Mouse (Mus musculus) spleen, postnatal 10 days (tissue): ENCODE measurements around the gene Dusp3.
A peak's percentile ranks its signal among the peaks of the same experiment; 100 is the strongest.

Experiments used
- DNase-seq, 2 experiments: peaks; one replicate each; pipeline ENCODE4 v3.0.0; 2021 to 2022; ENCODE audit warnings: low spot score in 2 of 2

Dusp3 gene

GRCm38 (mm10) chr11:101976949-101977348 is 9.9 kb downstream of the Dusp3 start:
- DNase-seq = no peak

DNA sequence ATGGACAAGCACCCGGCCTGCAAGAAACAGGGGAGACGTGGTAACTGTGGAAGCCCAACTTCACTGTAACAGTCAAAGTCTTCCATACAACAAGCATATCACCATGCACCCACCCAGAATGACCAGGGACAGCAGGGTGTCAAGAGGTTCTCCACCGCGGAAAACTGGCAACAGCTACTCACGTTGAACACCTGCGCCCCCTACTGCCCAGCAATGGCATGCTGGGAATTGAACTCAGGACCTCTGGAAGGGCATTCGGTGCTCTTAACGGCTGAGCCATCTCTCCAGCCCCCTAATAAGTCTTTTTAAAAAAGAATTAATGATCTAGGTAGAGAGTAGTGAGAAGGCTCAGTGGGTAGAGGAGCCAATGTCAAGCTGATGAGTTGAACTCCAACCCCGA is 11.9 kb downstream of the Dusp3 start:
- peak in 1 of 2 experiments; percentile 49 for DNase-seq

GRCm38 (mm10) chr11:101974181-101974580 is 12.6 kb downstream of the Dusp3 start:
- no peak for DNase-seq

DNA sequence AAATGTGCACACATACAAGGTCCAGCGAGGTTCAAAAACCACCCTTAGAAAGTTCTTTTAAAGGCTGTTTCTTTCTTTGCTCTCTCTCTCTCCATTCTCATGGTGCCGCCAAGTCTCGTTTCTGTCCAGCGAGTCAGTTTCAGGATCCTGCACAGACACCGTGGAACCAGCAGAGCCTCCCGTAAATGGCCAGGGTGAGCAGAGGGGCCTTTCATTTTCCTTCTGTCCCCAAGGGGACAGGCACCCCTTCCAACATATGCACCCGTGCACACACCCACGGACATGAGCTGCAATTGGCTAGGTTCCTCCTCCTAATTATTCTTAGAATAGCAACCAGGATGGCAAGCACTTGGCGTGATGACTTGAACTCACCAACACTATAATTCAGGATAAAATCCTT is 13.3 kb downstream of the Dusp3 start:
- no peak for DNase-seq

DNA sequence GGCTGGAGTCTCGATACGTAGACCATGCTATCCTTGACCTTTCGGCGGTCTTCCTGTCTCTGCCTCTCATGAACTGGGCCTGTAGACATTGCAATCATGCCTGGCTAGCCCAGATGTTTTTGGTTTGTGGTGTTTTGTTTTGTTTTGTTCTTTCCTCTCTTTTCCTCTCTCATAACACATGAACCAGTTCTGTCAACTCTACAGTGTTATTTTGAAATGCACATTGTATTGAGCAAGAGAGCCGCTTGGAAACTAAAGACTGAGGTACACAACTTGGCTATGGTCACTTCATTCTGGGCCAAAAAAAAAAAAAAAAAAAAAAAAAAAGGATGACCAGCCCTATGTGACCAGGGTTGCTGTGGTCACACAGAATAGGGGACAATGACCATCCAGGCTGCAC is 14.2 kb downstream of the Dusp3 start:
- no peak for DNase-seq

DNA sequence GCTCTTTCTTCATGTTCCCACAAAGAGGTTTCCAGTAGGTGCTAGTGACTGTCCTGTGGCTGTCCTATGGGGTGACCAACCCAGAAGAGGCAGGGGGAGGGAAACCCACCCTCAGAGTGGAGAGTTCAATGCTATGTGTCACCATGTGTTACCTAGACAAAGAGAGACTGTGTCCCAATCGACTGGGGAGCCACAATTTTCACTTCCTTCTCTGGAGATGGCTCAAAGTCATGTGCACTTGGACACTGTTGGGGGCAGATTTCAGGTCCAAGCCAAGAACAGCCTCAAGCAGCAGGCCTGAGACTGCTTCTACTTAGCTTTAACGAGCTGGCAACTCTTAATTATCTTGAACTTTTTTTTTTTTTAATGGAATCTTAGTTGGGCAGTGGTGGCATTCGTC is 14.7 kb downstream of the Dusp3 start:
- DNase-seq = no peak

DNA sequence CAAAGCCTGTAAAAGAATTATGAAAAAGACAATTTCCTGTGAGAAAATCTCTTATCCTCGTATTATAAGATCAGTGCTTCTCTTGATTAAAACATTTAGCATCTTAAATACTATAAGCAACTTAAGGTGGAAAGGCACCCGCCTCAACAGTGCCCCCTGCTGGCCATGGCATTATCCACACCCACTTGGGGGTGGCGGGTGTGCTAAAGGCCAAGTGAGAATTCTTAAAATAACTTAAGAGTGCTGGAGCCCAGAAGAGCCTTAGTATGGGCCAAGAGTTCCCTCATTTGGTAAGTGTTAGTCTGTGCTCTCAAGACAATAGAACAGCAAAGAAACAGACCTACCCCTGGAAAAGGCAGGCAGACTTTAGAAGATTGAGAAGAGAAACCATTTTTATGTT is 15.4 kb downstream of the Dusp3 start:
- DNase-seq = peak; percentile 32 to 72

DNA sequence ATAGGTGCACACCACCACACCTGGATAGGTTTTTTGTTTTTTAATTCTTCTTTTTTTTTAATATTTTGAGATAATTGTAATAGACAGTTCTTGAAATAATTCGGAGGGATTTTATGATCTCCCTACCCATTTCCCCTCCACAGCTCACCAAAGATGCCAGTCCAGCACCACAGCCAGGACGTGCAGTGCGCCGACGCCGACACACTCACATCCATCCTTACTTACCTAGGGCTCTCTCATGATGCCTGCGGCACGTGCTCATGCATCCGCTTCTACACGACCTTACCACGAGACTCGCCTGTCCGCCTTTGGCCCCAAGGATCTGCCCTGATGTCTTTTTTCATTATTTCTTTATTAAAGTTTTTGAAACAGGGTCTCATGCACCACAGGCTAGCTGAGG is 17.0 kb downstream of the Dusp3 start:
- no peak for DNase-seq

DNA sequence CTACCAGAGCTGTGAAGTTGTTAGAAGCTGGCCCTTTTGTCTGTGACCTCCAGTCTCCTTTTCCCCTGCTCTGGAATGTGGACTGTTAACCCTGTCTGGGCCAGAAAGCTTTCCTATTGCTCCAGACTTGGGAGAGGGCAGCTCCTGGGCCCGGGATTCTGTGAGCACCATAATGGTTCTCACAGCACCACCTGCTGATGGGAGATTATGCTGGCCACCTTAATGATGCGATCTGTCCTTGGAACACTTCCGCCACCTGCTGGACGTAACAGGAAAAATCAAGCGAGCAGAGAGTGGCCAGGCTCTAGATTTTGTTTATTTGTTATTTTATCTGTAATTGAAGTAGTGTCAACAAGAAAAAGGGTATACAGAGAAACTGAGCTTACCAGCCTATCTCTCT is 18.0 kb downstream of the Dusp3 start:
- DNase-seq = peak; percentile 51 to 79

- no peak for DNase-seq
These were observed 18.5 kb downstream of the Dusp3 start for GRCm38 (mm10) chr11:101968311-101968710.

DNA sequence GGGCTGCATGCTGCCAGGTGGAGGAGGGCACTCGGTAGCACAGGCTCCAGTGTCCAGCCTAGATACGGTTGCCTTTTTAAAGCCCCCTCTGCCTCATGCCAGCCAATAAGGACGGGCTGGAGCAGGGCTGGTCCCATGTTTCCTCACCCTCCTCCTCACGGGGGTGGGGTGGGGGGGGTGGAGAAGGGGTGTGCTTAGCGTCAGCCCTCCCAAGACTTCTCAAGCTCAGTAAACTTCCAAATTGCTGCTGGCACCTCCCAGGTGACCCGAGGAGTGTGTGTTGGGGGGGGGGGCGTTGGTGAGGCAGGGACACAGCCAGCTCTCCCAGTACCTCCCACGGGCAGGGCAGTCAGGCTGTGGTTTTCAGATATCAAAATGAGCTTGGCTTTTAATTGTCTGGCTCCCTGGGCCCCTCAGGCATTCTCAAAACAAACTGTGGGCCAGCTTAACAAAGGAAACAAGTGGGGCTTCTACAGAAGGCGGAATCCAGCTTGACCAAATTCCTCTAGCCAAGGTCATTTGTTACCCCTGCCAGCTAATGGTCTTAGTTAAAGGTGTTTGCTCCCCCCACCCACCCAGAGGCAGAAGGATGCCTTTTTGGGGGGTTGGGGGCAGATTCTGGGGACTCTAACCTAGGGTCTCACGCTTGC is 19.7 kb downstream of the Dusp3 start, which contains the start of gene Sost:
TSS of gene Sost (minus strand) at position 51 of the 650 bp plus-strand sequence.
- DNase-seq = no peak

DNA sequence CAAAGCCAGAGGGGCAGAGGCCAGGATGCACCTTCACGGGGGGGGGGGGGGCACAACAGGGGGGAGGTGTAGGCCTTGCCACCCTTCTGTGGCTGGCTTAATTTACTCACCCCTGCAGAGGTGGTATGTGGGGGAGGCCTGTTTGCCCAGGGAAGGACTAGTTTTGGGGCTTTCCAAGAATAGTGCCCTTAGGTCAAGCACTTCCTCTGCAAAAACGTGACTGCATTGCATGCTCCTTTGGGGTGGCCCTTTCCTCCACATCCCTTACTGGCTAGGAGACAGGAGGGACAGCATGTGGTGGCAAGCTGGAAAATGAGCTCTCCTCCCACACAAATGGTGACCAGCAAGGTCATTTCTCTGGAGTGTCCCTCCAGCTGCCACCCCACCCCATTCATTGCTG is 21.3 kb downstream of the Dusp3 start:
- no peak for DNase-seq

DNA sequence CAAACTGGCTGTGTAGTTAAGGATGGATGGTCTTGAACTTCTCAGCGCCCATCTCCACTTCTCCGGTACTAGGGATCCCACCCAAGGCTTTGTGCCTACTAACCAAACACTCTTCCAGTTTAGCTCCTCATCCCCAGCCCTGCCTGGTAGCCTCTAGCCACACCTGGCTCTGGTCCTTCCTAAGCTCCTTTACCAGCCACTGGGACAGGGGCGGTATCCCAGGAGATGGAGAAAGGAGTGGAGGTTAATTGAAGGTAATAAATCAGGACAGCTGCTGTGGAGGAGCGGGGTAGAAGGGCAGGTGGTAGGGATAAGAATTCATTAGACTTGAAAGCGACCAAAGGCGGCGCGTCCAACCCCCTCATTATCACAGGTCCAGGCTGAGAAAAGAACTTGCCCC is 22.2 kb downstream of the Dusp3 start:
- DNase-seq = no peak

DNA sequence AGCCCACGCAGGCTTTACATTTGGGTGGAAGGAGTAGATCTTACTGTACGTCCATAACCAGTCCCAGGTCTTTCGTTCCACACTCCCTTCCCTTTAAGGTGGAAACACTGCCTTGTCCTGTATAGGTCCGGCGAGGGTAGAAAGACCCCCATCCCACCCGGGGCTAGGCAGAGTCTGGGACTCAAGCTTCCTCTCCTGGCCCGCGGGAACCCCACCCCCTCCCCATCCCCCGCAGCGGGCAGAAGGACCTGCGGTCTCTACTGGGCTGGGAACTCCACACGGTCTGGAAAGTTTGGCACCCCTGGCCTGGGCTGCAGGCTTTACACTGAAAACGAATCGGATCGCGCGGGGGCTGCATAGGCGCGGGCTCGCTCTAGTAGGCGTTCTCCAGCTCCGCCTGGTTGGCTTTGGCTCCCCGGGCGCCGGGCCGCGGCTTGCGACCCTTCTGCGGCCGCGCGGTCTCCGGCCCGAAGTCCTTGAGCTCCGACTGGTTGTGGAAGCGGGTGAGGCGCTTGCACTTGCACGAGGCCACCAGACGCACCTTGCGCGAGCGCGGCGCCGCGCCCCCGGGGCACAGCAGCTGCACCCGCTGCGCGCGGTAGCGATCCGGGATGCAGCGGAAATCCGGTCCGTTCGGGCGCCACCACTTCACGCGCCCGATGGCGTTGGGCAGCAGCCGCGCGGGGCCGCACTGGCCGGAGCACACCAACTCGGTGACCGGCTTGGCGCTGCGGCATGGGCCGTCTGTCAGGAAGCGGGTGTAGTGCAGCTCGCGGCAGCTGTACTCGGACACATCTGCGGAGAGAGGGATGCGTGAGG is 23.1 kb downstream of the Dusp3 start:
- DNase-seq = peak in 1 of 2 experiments; percentile 33

DNA sequence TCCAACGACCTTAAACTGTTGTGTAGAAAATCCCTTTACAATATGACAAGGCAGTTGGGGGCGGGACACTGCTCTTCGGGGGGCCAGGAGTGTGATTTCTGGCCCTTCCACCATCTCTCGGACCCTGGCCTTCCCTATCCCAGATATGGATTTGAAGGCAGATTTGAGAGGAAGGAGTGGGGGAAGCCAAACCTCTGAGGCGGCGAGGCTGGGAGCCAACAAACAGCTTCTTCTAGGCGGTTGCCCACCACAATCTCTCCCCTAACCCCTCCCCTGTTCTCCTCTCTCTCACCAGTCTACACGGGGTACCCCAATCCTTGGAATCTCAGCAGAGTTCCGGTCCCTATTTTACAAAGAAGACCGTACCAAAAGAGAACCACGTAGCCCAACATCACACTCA is 23.8 kb downstream of the Dusp3 start:
- DNase-seq = no peak

GRCm38 (mm10) chr11:101957476-101957875 is 29.3 kb downstream of the Dusp3 start:
- no peak for DNase-seq

DNA sequence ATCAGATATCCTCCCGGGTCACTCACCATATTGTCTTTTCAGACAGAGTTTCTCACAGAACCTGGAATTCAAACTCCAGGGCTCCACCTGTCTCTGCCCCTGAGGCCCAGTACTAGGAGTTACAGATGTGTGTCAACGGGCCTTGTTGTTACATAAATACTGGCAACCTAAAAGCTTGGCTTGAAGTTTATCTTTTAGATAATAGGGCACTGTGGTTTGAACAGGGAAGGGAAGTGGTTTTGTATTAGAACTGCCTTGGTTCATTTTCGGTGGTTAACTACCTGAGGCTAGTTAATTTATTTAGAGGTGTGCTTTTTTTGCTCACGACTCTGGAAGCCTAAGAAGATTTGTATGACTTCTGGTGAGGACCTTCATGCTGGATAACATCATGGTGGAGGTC is 33.4 kb downstream of the Dusp3 start:
- DNase-seq = no peak

DNA sequence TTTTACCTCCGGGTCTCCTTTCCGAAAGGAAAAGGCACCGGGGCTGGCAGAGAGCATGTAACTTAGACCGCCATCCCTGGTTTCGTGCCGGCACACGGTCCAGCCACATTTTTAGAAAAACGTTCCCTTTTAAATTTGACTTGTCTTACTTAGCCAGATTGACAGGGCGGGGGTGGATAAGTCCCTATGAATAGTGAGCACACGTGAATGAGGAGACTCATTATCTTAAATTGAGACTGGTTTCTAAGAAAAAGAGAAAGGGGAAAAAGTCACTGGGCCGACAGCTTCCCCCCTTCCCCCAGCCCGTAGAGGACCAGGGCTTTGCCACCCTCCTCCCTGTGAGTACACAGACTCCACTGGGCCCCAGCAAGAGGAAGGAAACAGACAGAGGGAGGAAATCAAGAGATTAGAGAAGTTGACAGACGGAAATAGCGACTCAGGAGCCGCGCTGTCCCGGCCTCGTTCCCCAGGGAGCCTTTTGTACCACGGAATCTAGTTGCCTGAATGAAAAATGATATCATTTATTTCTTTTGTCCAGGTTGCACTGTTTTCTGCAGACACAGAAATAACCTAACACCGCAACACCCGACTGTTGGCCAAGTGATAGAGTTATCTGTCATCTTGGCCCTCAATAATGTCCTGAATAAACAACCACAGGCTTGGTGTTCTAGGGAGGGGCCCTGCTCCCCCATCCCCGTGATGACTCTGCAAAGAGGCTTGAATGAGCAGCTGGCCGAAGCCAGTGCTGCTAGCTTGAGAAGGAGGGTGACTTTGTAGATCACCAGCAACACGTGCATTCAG is 34.1 kb downstream of the Dusp3 start:
- DNase-seq = peak in 1 of 2 experiments; percentile 47

DNA sequence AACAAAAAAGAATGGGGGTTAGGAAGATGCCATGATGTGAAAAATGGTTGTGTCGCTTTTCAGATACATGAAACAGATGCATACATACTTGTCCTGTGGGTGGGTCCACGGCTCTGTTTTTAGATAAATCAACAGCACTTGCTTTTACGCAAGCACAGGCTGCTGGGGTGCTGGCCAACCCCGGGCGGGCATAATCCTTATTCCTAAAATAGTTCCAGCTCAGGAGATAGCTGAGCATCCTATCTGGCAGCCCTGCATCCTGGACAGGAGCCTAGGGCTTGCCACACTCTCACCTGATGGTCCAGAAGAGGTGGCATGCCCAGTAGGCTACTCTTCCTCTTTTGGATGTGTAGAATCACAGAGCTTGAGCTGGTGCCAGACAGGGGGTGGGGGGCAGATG is 36.8 kb downstream of the Dusp3 start:
- no peak for DNase-seq

GRCm38 (mm10) chr11:101946525-101946924 is 40.3 kb downstream of the Dusp3 start:
- DNase-seq = no peak

DNA sequence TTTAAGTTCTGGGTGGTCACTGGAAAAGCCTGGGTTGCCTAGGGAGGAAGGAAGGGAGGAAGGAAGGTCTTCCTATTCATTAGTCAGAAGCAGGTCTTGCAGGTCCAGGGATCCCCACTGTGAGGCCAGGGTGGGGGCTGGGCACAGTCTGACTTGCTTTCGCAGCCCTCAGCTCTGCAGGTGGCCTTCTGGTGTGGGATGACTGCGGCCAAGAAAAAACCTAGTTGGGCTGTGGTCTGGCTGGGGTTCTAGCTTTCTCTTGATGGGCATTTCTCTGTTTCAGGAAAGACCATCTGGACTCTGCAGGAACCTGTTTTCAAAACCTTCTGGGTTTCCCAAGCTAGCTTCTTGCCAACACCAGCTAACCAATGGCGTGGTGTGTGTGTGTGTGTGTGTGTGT is 43.8 kb downstream of the Dusp3 start:
- DNase-seq = no peak

DNA sequence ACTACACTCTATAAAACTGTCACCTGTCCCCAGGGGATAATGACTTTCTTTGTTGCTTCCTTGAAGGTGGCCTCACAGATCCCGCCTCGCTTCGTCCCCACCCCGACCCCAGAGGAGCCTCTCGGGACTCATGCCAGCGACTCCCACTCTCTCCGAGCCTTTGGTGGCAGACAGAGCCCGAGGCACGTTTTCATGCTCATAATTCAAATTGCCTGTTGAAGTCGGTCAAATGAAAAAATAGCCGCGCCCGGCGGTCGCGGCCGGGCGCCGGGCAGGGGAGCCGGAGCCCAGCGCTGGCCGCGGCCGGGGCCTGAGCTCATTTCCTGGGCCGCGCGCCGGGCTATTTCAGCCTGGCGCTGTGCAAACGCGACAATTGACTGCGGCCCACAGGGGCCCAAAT is 49.7 kb downstream of the Dusp3 start:
- DNase-seq = no peak

- no peak for DNase-seq
These were observed 50.4 kb downstream of the Dusp3 start for GRCm38 (mm10) chr11:101936421-101936820.
